Mouse (Mus musculus) small intestine, adult 2 months (tissue): ENCODE measurements at regions not wholly inside any gene's neighbourhood (a gene's known extent, or its start where the extent isn't known, plus 50 kb on each side); places are given as distances from the start of the nearest gene placed in this dataset.

ENCODE experiments used
- H3K27ac ChIP-seq: fragments of 200-500 bp; 2 replicates; pipeline ENCODE4 v1.5.1; 2012; ENCODE audit warnings: low read depth, low read length, control low read depth, inconsistent platforms; ENCODE audit not compliant: insufficient read depth
- H3K27me3 ChIP-seq: fragments of 200-500 bp; 2 replicates; pipeline ENCODE4 v1.6.1; 2012; ENCODE audit warnings: mild to moderate bottlenecking, moderate library complexity, low read length, inconsistent platforms; ENCODE audit not compliant: control insufficient read depth, insufficient read depth
- H3K36me3 ChIP-seq: fragments of 200-500 bp; 2 replicates; pipeline ENCODE4 v1.6.1; 2012; ENCODE audit warnings: mild to moderate bottlenecking, low read length, control low read depth, inconsistent platforms; ENCODE audit not compliant: control insufficient read depth, insufficient read depth
- H3K4me1 ChIP-seq: fragments of 200-500 bp; 2 replicates; pipeline ENCODE4 v1.6.1; 2012; ENCODE audit warnings: low read length, inconsistent platforms, mixed read lengths; ENCODE audit not compliant: control insufficient read depth, insufficient read depth, insufficient read length
- H3K4me3 ChIP-seq: fragments of 200-500 bp; 2 replicates; pipeline ENCODE4 v1.5.1; 2012; ENCODE audit warnings: low read depth, mild to moderate bottlenecking, control low read depth, inconsistent platforms, low read length, moderate library complexity
- CTCF ChIP-seq: fragments of 200-500 bp; IDR thresholded peaks from 2 replicates; pipeline ENCODE4 v1.5.1; 2012; ENCODE audit warnings: low read depth, mild to moderate bottlenecking, control low read depth, inconsistent platforms, low read length, moderate library complexity, mixed read lengths; ENCODE audit not compliant: insufficient replicate concordance, insufficient read length; ENCODE audit errors: extremely low read depth
- POLR2A ChIP-seq: fragments of 200-500 bp; IDR thresholded peaks from 2 replicates; pipeline ENCODE4 v1.6.1; 2012; ENCODE audit warnings: low read depth, mild to moderate bottlenecking, control low read depth, inconsistent platforms, low read length, moderate library complexity
- WGBS: fragments of 180-500 bp; shearing (Covaris S2); methylation state at CpG from one replicate; pipeline ENCODE4 v1.1.7; 2018; 5-methylcytosine and 5-hydroxymethylcytosine counted together

- Histone ChIP-seq H3K36me3 (no peaks in the 10 kb centered on the region), H3K27ac (no peak overlapping the region), H3K4me1 (no peaks in the 10 kb centered on the region), H3K4me3 (no peak overlapping the region), H3K27me3 (no peaks in the 10 kb centered on the region)
- TF ChIP-seq POLR2A (no peak), CTCF (no peak)
- WGBS: 58% methylated on average over 7 of the region's 7 CpGs
Observed at GRCm38 (mm10) chr1:137751446-137751961, 424.0 kb downstream of the Ptprc start.

- TF ChIP-seq CTCF (no peak), POLR2A (no peak)
- Histone ChIP-seq H3K4me1 (no peaks in the 10 kb centered on the region), H3K27ac (no peak overlapping the region), H3K27me3 (no peaks in the 10 kb centered on the region), H3K36me3 (no peaks in the 10 kb centered on the region), H3K4me3 (no peak overlapping the region)
- WGBS: 88% methylated on average over 5 of the region's 5 CpGs
Observed at GRCm38 (mm10) chr1:137750894-137751293, 424.6 kb downstream of the Ptprc start.

GRCm38 (mm10) chr1:137746129-137746528 is 429.4 kb downstream of the Ptprc start:
- TF ChIP-seq CTCF: no peak
- TF ChIP-seq POLR2A: no peak
- WGBS: 57% methylated on average over 2 of the region's 2 CpGs
- Histone ChIP-seq H3K36me3 (no peaks in the 10 kb centered on the region), H3K27me3 (no peaks in the 10 kb centered on the region), H3K4me3 (no peak overlapping the region), H3K4me1 (no peaks in the 10 kb centered on the region), H3K27ac (no peak overlapping the region)

GRCm38 (mm10) chr1:137738157-137738851 is 437.2 kb downstream of the Ptprc start:
- no peaks in the 10 kb centered on the region for H3K36me3 ChIP-seq
- no peaks in the 10 kb centered on the region for H3K27me3 ChIP-seq
- H3K27ac ChIP-seq: no peak overlapping the region
- no peaks in the 10 kb centered on the region for H3K4me1 ChIP-seq
- 10% methylated on average over 1 of the region's 1 CpGs for WGBS
- no peak overlapping the region for H3K4me3 ChIP-seq
- TF ChIP-seq POLR2A (no peak), CTCF (no peak)

- H3K36me3 ChIP-seq: no peaks in the 10 kb centered on the region
- H3K27me3 ChIP-seq: no peaks in the 10 kb centered on the region
- WGBS: 81% methylated on average over 3 of the region's 3 CpGs
- H3K4me3 ChIP-seq: no peak overlapping the region
- TF ChIP-seq POLR2A: no peak
- no peak for TF ChIP-seq CTCF
- H3K27ac ChIP-seq: no peak overlapping the region
- no peaks in the 10 kb centered on the region for H3K4me1 ChIP-seq
Observed at GRCm38 (mm10) chr1:137703882-137704281, 471.6 kb downstream of the Ptprc start.

- H3K4me3 ChIP-seq: no peak overlapping the region
- H3K27ac ChIP-seq: no peak overlapping the region
- H3K27me3 ChIP-seq: no peaks in the 10 kb centered on the region
- TF ChIP-seq CTCF: no peak
- TF ChIP-seq POLR2A: no peak
- no peaks in the 10 kb centered on the region for H3K36me3 ChIP-seq
- 87% methylated on average over 4 of the region's 4 CpGs for WGBS
- no peaks in the 10 kb centered on the region for H3K4me1 ChIP-seq
Observed at GRCm38 (mm10) chr1:137698876-137699275, 476.6 kb downstream of the Ptprc start.

- no peak overlapping the region for H3K4me3 ChIP-seq
- no peaks in the 10 kb centered on the region for H3K27me3 ChIP-seq
- WGBS: 81% methylated on average over 5 of the region's 5 CpGs
- no peaks in the 10 kb centered on the region for H3K36me3 ChIP-seq
- TF ChIP-seq CTCF (no peak), POLR2A (no peak)
- H3K4me1 ChIP-seq: no peaks in the 10 kb centered on the region
- H3K27ac ChIP-seq: no peak overlapping the region
Observed at GRCm38 (mm10) chr1:137697289-137697688, 478.2 kb downstream of the Ptprc start.
